Mouse (Mus musculus) adipocyte (in vitro differentiated cells): ENCODE results near the gene Farp1.

Source experiments
- DNase-seq: peaks from one replicate; pipeline ENCODE4 v3.0.0-alpha.2; 2016; ENCODE audit warnings: low spot score

The Farp1 gene

GRCm38 (mm10) chr14:121057750-121058149 is 22.8 kb downstream of the Farp1 start:
- no peak for DNase-seq

- DNase-seq: no peak
Observed at GRCm38 (mm10) chr14:121058481-121058880, 23.5 kb downstream of the Farp1 start.

GRCm38 (mm10) chr14:121059266-121059665 is 24.3 kb downstream of the Farp1 start:
- peak; percentile 83 for DNase-seq

- DNase-seq: no peak
Observed at GRCm38 (mm10) chr14:121060484-121060883, 25.5 kb downstream of the Farp1 start.

- DNase-seq: no peak
Observed at GRCm38 (mm10) chr14:121061686-121062085, 26.7 kb downstream of the Farp1 start.

GRCm38 (mm10) chr14:121062238-121063082 is 27.5 kb downstream of the Farp1 start:
- peak; percentile 8 for DNase-seq

- no peak for DNase-seq
Observed at GRCm38 (mm10) chr14:121064726-121065125, 29.7 kb downstream of the Farp1 start.

GRCm38 (mm10) chr14:121073093-121073866 is 38.3 kb downstream of the Farp1 start:
- DNase-seq: peak; percentile 61

GRCm38 (mm10) chr14:121074197-121074734 is 39.3 kb downstream of the Farp1 start:
- no peak for DNase-seq

GRCm38 (mm10) chr14:121080739-121081138 is 45.7 kb downstream of the Farp1 start:
- DNase-seq: no peak

GRCm38 (mm10) chr14:121082341-121082740 is 47.3 kb downstream of the Farp1 start:
- DNase-seq: no peak

GRCm38 (mm10) chr14:121082793-121083192 is 47.8 kb downstream of the Farp1 start:
- no peak for DNase-seq

- DNase-seq: no peak
Observed at GRCm38 (mm10) chr14:121083352-121083751, 48.4 kb downstream of the Farp1 start.

- no peak for DNase-seq
Observed at GRCm38 (mm10) chr14:121092517-121092916, 57.5 kb downstream of the Farp1 start.

- no peak for DNase-seq
Observed at GRCm38 (mm10) chr14:121093860-121094259, 58.9 kb downstream of the Farp1 start.

- peak; percentile 3 for DNase-seq
Observed at GRCm38 (mm10) chr14:121097640-121098435, 62.8 kb downstream of the Farp1 start.

GRCm38 (mm10) chr14:121099120-121099519 is 64.1 kb downstream of the Farp1 start:
- no peak for DNase-seq

GRCm38 (mm10) chr14:121099876-121100275 is 64.9 kb downstream of the Farp1 start:
- no peak for DNase-seq

GRCm38 (mm10) chr14:121100829-121101228 is 65.8 kb downstream of the Farp1 start:
- DNase-seq: no peak

- DNase-seq: no peak
Observed at GRCm38 (mm10) chr14:121101531-121101930, 66.5 kb downstream of the Farp1 start.

- DNase-seq: no peak
Observed at GRCm38 (mm10) chr14:121102599-121102998, 67.6 kb downstream of the Farp1 start.

GRCm38 (mm10) chr14:121103459-121103858 is 68.5 kb downstream of the Farp1 start:
- no peak for DNase-seq
